Mouse (Mus musculus) heart, postnatal 0 days (tissue): ENCODE measurements at regions not wholly inside any gene's neighbourhood (a gene's known extent, or its start where the extent isn't known, plus 50 kb on each side); places are given as distances from the start of the nearest gene placed in this dataset.

Source experiments
- CTCF ChIP-seq: IDR thresholded peaks from 2 replicates; pipeline ENCODE4 v1.5.1; 2016; ENCODE audit warnings: antibody characterized with exemption, control low read depth, low read depth
- EP300 ChIP-seq: IDR thresholded peaks from 2 replicates; pipeline ENCODE4 v1.6.1; 2016; ENCODE audit warnings: antibody characterized with exemption, low read depth

DNA sequence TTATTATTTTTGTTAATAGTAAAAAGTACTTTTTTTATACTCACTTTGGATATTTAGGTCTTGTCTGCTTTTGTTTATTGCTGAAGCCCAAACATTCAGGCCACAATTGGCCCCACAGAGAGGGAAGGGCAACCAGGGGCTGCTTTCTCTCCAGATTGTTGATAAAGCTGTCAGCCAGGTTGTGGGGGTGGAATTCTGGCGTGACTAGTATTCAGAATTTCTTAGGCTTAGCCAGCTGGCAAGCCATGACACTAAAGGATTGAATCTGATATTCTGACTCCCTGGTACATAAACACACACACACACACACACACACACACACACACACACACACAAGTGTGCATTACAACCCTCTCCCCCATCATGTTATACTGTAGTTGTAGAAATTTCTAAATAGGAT is 116.7 kb upstream of the Abi3bp start:
- TF ChIP-seq CTCF: no peak
- no peak for TF ChIP-seq EP300
